Mouse (Mus musculus) T-helper 1 cell (primary cell): ENCODE results near the gene Isl2.

Experiments
- in situ Hi-C: fragments of 300-600 bp; cut with MboI, MseI; formaldehyde crosslinking; loops from one replicate; pipeline ENCODE4 v1.15.1; 2025; ENCODE audit warnings: high pct_unique_total_duplicates

Isl2 gene

DNA sequence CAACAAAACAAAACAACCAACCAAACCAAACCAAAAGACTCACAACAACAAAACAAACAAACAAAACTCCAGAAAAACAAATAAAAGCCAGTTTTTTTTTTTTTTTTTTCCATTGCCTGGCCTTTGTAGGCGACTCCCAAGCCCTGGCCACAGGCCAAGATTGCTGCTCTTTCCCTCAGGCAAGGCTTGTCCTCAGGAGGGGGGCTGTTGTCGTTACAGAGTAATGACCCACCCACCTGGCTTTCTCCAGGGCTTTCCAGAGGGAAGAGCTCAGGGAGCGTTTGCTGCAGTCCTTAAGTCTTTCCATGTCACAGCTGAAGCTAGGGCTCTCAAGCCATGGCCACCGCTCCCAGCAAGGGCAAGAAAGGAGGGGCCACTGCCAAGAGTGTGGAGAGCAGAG is at the start of gene Isl2:
Gene Isl2 (plus strand): TSS at position 296 of the 400 bp plus-strand sequence.
- in situ Hi-C loops, result no loop called here

- in situ Hi-C loops, result no loop called here
Observed at GRCm38 (mm10) chr9:55507922-55508321, 30.6 kb upstream of the Isl2 start.

DNA sequence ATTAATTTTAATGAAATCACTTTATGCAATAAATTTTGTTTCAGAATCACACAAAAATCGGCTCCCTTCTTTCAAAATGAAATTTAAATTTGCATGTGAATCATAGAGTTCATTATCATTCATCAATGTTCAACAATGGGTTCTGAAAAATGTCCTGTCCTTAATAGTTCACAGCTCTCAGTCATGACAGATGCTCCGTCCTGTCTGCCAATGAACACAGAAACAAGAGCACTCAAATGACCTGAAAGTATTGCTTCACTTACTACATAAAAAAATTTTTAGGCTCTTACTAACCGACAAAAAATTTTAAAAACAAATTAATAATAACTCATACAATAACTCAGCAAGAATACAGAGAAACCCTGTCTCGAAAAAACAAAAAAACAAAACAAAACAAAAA is 29.8 kb upstream of the Isl2 start:
- in situ Hi-C loops, result no loop called here

- in situ Hi-C loops, result no loop called here
Observed at GRCm38 (mm10) chr9:55509731-55510130, 28.7 kb upstream of the Isl2 start.

DNA sequence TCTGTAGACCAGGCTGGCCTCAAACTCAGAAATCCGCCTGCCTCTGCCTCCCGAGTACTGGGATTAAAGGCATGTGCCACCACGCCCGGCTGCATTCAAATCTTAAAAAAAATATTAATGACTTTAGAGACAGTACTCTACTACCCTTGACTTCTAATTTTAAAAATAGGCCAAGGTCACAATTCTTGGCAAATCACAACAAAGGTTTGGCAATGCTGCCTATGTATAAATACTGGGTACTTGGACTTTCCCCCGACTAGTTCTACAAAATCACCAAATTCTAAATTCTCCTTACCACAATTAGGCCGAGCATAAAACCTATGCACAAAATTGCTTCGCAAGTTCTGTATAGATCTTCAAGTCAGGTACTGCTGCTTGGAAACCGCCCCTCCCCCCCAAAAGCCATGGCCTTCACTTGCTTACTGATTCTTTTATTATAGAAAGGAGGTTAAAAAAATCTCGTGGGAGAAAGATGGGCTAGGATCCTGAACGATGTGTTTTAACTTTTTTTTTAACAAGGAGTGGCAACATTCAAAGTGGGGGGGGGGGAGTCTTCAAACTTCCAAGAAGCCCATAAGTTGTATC is 27.7 kb upstream of the Isl2 start:
- in situ Hi-C loops, result no loop called here

- in situ Hi-C loops, result no loop called here
Observed at GRCm38 (mm10) chr9:55511521-55511993, 26.9 kb upstream of the Isl2 start.

- in situ Hi-C loops, result no loop called here
Observed at GRCm38 (mm10) chr9:55512027-55512543, 26.4 kb upstream of the Isl2 start, which contains the start of gene Etfa. TSS of gene Etfa (minus strand) at chr9:55512243.

DNA sequence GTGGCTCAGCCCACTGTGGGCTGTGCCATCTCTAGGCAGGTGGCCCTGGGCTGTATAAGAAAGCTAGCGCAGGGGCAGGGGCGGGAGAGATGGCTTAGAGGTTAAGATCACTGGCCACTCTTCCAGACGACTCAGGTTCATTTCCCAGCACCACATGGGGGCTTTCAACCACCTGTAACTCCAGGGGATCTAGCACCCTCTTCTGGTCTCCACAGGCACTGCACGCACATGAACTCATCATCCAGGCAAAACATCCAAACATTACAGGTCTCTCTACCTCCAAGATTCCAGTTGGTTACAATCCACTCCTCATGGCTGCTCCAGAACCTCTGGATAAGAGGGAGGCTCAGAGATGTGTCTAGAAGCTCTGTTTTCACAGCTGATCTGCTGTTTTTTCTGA is 12.8 kb upstream of the Isl2 start:
- in situ Hi-C loops, result loop anchor here (5.0 kb wide), 1 partner anchor 93 kb away; no protein-coding TSS in a partner anchor

- in situ Hi-C loops, result no loop called here
Observed at GRCm38 (mm10) chr9:55535907-55536306, 2.6 kb upstream of the Isl2 start.

- in situ Hi-C loops, result no loop called here
Observed at GRCm38 (mm10) chr9:55539006-55539405, 534 bp downstream of the Isl2 start.

- in situ Hi-C loops, result no loop called here
Observed at GRCm38 (mm10) chr9:55539661-55540390, 1.4 kb downstream of the Isl2 start.

GRCm38 (mm10) chr9:55540391-55540770 is 1.9 kb downstream of the Isl2 start:
- in situ Hi-C loops, result no loop called here

DNA sequence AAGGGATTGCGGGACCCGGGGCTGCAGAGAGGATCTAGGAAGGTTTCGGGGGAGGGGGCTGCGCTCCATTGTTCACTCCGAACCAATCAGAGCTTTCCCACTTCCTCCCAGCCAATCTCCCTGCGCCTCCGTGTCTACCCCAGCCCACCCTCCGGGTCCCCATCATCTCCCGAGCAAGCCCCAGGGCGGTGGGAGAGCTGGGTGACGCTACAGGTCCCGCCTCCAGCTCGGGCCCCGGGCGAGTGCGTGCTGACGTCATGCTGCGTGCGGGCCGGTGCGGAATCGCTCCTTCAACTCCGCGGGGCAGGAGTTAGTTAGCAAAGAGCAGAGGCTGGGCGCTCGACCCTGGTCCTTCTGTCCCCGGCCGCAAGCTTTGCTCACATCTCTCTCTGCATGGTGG is 2.4 kb downstream of the Isl2 start:
- in situ Hi-C loops, result no loop called here

GRCm38 (mm10) chr9:55541681-55542365 is 3.4 kb downstream of the Isl2 start:
- in situ Hi-C loops, result no loop called here

DNA sequence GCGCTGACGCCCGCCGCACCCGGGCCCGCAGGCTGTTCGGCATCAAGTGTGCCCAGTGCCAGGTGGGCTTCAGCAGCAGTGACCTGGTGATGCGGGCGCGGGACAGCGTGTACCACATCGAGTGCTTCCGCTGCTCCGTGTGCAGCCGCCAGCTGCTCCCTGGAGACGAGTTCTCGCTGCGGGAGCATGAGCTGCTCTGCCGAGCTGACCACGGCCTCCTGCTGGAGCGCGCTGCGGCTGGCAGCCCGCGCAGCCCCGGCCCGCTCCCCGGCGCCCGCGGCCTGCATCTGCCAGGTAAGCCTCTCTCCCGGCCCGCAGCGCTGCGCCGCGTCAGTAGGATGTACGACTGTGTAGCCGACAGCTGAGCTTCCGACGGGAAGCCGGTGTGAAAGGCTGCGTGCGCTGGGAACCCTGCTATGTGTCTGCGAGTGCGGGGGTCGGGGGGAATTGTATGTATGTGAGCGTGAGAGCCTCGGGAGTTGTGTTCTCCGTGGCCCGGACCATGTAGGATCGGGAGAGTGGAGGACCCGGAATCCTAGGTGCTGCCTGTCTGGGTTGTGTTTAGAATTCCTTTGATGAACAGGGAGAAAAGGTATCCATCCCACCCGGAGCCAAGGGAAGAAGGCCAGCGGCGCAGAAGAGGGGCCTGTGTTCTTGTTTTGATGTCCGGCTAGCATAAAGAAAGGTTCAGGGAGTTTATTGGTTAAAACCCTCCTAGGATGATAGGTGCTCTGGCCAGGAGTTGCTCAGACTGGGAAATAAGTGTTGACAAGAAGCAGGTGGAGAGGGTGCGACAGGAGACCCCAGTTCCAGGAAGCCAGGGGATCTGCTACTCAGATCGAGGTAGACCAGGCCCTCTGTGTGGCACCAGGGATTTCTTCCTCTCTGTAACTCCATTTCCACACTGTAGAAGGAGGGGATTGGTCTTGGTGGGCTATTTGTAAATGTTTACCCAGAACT is 4.2 kb downstream of the Isl2 start:
- in situ Hi-C loops, result no loop called here

DNA sequence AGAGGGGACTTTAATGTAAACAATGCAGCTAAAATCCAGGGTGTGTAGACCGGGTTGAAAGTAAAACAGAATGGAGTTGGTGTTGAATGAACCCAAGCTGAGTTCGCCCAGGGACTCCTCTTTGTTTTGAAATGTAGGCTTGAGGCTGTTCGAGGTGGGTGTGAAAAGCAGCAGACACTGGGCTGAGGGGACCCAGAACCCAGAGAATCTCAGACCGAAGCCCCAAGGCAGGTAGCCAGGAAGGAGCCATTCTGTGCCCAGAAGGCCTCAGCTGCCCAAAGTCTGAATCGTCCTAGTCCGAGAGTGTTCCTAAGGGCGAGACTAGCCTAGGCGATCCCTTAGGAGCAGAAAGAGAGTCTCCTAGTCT is 4.8 kb downstream of the Isl2 start:
- in situ Hi-C loops, result no loop called here

GRCm38 (mm10) chr9:55543703-55544401 is 5.4 kb downstream of the Isl2 start:
- in situ Hi-C loops, result no loop called here

- in situ Hi-C loops, result no loop called here
Observed at GRCm38 (mm10) chr9:55544861-55545555, 6.5 kb downstream of the Isl2 start.

GRCm38 (mm10) chr9:55545556-55546175 is 7.2 kb downstream of the Isl2 start:
- in situ Hi-C loops, result no loop called here
